Mouse (Mus musculus) monocyte, adult 2 months (primary cell): ENCODE measurements around the gene Dnajb5.
"Not testable (repeated sequence)": the region's sequence is repeated elsewhere in the genome, so short reads cannot be mapped to it uniquely, and the experiment has no call there.

Experiments
- DNase-seq, 2 experiments: peaks; one replicate each; pipeline ENCODE4 v3.0.0; 2022; ENCODE audit warnings: low spot score in 2 of 2, low read depth in 1 of 2

The Dnajb5 gene

GRCm38 (mm10) chr4:42965039-42965719 is 15.6 kb downstream of the Dnajb5 start:
- peak in 1 of 2 experiments; percentile 23 for DNase-seq

- no peak for DNase-seq
Measured at GRCm38 (mm10) chr4:42969304-42969703, 19.7 kb downstream of the Dnajb5 start, which contains the start of gene 1700022I11Rik. Gene 1700022I11Rik, plus strand, starts transcription at chr4:42969604.

GRCm38 (mm10) chr4:42972952-42973351 is 23.3 kb downstream of the Dnajb5 start:
- no peak for DNase-seq

- DNase-seq = no peak
Measured at GRCm38 (mm10) chr4:42973868-42974267, 24.3 kb downstream of the Dnajb5 start.

- DNase-seq = no peak
Measured at GRCm38 (mm10) chr4:42978062-42978461, 28.4 kb downstream of the Dnajb5 start.

GRCm38 (mm10) chr4:42980467-42980866 is 30.9 kb downstream of the Dnajb5 start:
- not testable (repeated sequence) for DNase-seq

GRCm38 (mm10) chr4:42988296-42988695 is 38.7 kb downstream of the Dnajb5 start:
- no peak for DNase-seq

- no peak for DNase-seq
Measured at GRCm38 (mm10) chr4:42998022-42998421, 48.4 kb downstream of the Dnajb5 start.

- peak; percentile 10 to 49 for DNase-seq
Measured at GRCm38 (mm10) chr4:42999451-43000140, 50.0 kb downstream of the Dnajb5 start.

- DNase-seq = peak; percentile 98
Measured at GRCm38 (mm10) chr4:43000141-43000986, 50.8 kb downstream of the Dnajb5 start, which contains the start of gene Vcp. Gene Vcp, minus strand, starts transcription at chr4:43000507.

GRCm38 (mm10) chr4:43001272-43001671 is 51.7 kb downstream of the Dnajb5 start:
- no peak for DNase-seq

- no peak for DNase-seq
Measured at GRCm38 (mm10) chr4:43002756-43003439, 53.3 kb downstream of the Dnajb5 start.

GRCm38 (mm10) chr4:43004951-43005350 is 55.3 kb downstream of the Dnajb5 start:
- no peak for DNase-seq

GRCm38 (mm10) chr4:43005765-43006164 is 56.2 kb downstream of the Dnajb5 start:
- no peak for DNase-seq
